ENCODE assay signal across 11 mouse cellular contexts in genomic region chr1:185472025-185472720, GRCm38 (mm10). TPM values are rescaled to one million over a fixed set of nuclear protein-coding genes. Genes with fewer than 3 reads are reported as not detected.
A peak's percentile ranks its signal among the peaks of the same experiment; 100 is the strongest.
DNase-seq lines count a peak whose midpoint lies in the region; ATAC-seq and TF ChIP-seq lines count a peak whose summit lies in the region.
"Had no signal": no experiment of that assay in that cellular context is flagged by ENCODE, and none has a peak within 500 bp of the region (broad histone marks: within the 10 kb centered on the region; RNA-seq: fewer than 3 reads in every experiment).

No protein-coding gene starts in this region.

- no peaks in the 10 kb centered on the region for H3K36me3 ChIP-seq in intestine, embryonic 15.5 days
- no peaks in the 10 kb centered on the region for H3K36me3 ChIP-seq in intestine, postnatal 0 days (ENCODE audit: control insufficient read depth, insufficient read depth)
- no peaks in the 10 kb centered on the region for H3K36me3 ChIP-seq in limb, embryonic 10.5 days
- H3K36me3 ChIP-seq: midbrain, embryonic 12.5 days had no signal

- no peak overlapping the region for H3K9ac ChIP-seq in intestine, embryonic 15.5 days
- H3K9ac ChIP-seq in intestine, postnatal 0 days (ENCODE audit: low read depth, low read length) = no peak overlapping the region
- H3K9ac ChIP-seq: midbrain, embryonic 12.5 days had no signal

- no peaks in the 10 kb centered on the region for H3K27me3 ChIP-seq in intestine, embryonic 15.5 days (replicated peaks)
- no peaks in the 10 kb centered on the region for H3K27me3 ChIP-seq in intestine, postnatal 0 days (replicated peaks; ENCODE audit: control insufficient read depth, insufficient read depth, low read length)
- no peaks in the 10 kb centered on the region for H3K27me3 ChIP-seq in limb, embryonic 10.5 days (ENCODE audit: low read depth, poor library complexity, severe bottlenecking)
- H3K27me3 ChIP-seq: midbrain, embryonic 12.5 days had no signal

- DNase-seq in c-Kit-positive CD71-positive TER-119-negative erythroid progenitor cells, embryonic 14.5 days (ENCODE audit: low read depth) = peak; percentile 86
- no peak for DNase-seq in limb, embryonic 10.5 days (ENCODE audit: low spot score)
- peak; percentile 17 for DNase-seq in skeletal muscle tissue, adult 2 months (ENCODE audit: low read depth, low spot score)
- no peak for DNase-seq in MN1 (ENCODE audit: low spot score)
- no peak for DNase-seq in kidney, postnatal 4 days
- DNase-seq in cerebellum, adult 11-12 months = no peak
- DNase-seq: thymus, adult 18-20 months had no signal

- no peak overlapping the region for H3K4me2 ChIP-seq in intestine, embryonic 15.5 days (replicated peaks)
- H3K4me2 ChIP-seq in intestine, postnatal 0 days (replicated peaks; ENCODE audit: low read depth) = no peak overlapping the region
- H3K4me2 ChIP-seq: midbrain, embryonic 12.5 days had no signal

- H3K4me1 ChIP-seq in intestine, embryonic 15.5 days (replicated peaks) = no peaks in the 10 kb centered on the region
- H3K4me1 ChIP-seq in intestine, postnatal 0 days (replicated peaks; ENCODE audit: control insufficient read depth, insufficient read depth, low read length) = no peaks in the 10 kb centered on the region
- peaks cover 51% of the 10 kb centered on the region for H3K4me1 ChIP-seq in limb, embryonic 10.5 days
- H3K4me1 ChIP-seq: midbrain, embryonic 12.5 days had no signal

- peak; percentile 75 for ATAC-seq in intestine, embryonic 15.5 days
- ATAC-seq in intestine, postnatal 0 days = no peak

- no peak for TF ChIP-seq CTCF in intestine, postnatal 0 days (IDR thresholded peaks at IDR 0.05; ENCODE audit: low read depth)

- H3K9me3 ChIP-seq in intestine, embryonic 15.5 days = no peaks in the 10 kb centered on the region
- H3K9me3 ChIP-seq in intestine, postnatal 0 days (ENCODE audit: control insufficient read depth) = no peaks in the 10 kb centered on the region
- no peaks in the 10 kb centered on the region for H3K9me3 ChIP-seq in limb, embryonic 10.5 days (replicated peaks)
- H3K9me3 ChIP-seq: midbrain, embryonic 12.5 days had no signal

- H3K27ac ChIP-seq in intestine, embryonic 15.5 days = no peak overlapping the region
- no peak overlapping the region for H3K27ac ChIP-seq in intestine, postnatal 0 days (ENCODE audit: low read depth, low read length)
- peak overlapping the region; percentile 51; the same call in 1 of the 2 replicates for H3K27ac ChIP-seq in limb, embryonic 10.5 days
- H3K27ac ChIP-seq: left cerebral cortex, adult 2 months; midbrain, embryonic 12.5 days had no signal

- no peak overlapping the region for H3K4me3 ChIP-seq in intestine, embryonic 15.5 days (replicated peaks)
- no peak overlapping the region for H3K4me3 ChIP-seq in intestine, postnatal 0 days (ENCODE audit: low read depth, low read length)
- H3K4me3 ChIP-seq in limb, embryonic 10.5 days = no peak overlapping the region
- H3K4me3 ChIP-seq: left cerebral cortex, adult 2 months; midbrain, embryonic 12.5 days had no signal

- 63% methylated on average over 8 of the region's 8 CpGs for WGBS in intestine, embryonic 15.5 days
- WGBS in intestine, postnatal 0 days = 58% methylated on average over 8 of the region's 8 CpGs
- WGBS in limb, embryonic 10.5 days = 29% methylated on average over 8 of the region's 8 CpGs

RNA-seq across cellular contexts. Expression of gene Slc30a10, which starts 17.5 kb away (rescaled TPM):
- polyA plus RNA-seq in intestine, embryonic 15.5 days (2015; fragmentation: Nextera tagmentation; extraction: Ambion mirVana) = 2.3 TPM in 2 replicates
- polyA plus RNA-seq in intestine, postnatal 0 days (2015; fragmentation: Nextera tagmentation; extraction: Ambion mirVana) = 8.5 and 9.3 TPM in 2 replicates
- 0.86 and 1.2 TPM in 2 replicates for polyA plus RNA-seq in limb, embryonic 10.5 days (2016; fragmentation: Nextera tagmentation; extraction: Ambion mirVana)

Comparison
In these comparisons a context has a peak if more than half of its experiments do, and no peak if none do; other contexts are left out.
1. DNase-seq: peak in c-Kit-positive CD71-positive TER-119-negative erythroid progenitor cells, embryonic 14.5 days (single experiment) and skeletal muscle tissue, adult 2 months (single experiment); none in limb, embryonic 10.5 days (single experiment), MN1 (single experiment), kidney, postnatal 4 days (0 of 2) and cerebellum, adult 11-12 months (single experiment).